Mouse (Mus musculus) bone marrow macrophage, adult 2 months (primary cell): Measurements from ENCODE around the gene Bach2.

Experiments
- CTCF ChIP-seq: IDR thresholded peaks from 2 replicates; pipeline ENCODE4 v1.5.1; 2012; ENCODE audit warnings: low read depth, mild to moderate bottlenecking, low read length, moderate library complexity
- POLR2A ChIP-seq: IDR thresholded peaks from 2 replicates; pipeline ENCODE4 v1.6.1; 2012; ENCODE audit warnings: mild to moderate bottlenecking, low read depth, low read length, borderline replicate concordance

GRCm38 (mm10) chr4:32238921-32239748, 531 bp downstream of the Bach2 start:
- TF ChIP-seq POLR2A (no peak), CTCF (no peak)
